Mouse (Mus musculus) c-Kit-positive CD71-positive TER-119-positive erythroid progenitor cells, embryonic 14.5 days (primary cell): ENCODE measurements around the gene Cxcl15.
"Not testable (repeated sequence)": the region's sequence is repeated elsewhere in the genome, so short reads cannot be mapped to it uniquely, and the experiment has no call there.

Experiments used
- DNase-seq: peaks from one replicate; pipeline ENCODE4 v3.0.0-alpha.2; 2013; ENCODE audit warnings: low spot score

Cxcl15 gene

GRCm38 (mm10) chr5:90790074-90790502, 4.2 kb upstream of the Cxcl15 start:
- DNase-seq, result no peak

GRCm38 (mm10) chr5:90795392-90795791, 1.1 kb downstream of the Cxcl15 start:
- not testable (repeated sequence) for DNase-seq

- DNase-seq, result no peak
Observed at GRCm38 (mm10) chr5:90804574-90804973, 10.2 kb downstream of the Cxcl15 start.

- DNase-seq, result no peak
Observed at GRCm38 (mm10) chr5:90806050-90806449, 11.7 kb downstream of the Cxcl15 start.

- no peak for DNase-seq
Observed at GRCm38 (mm10) chr5:90807176-90807950, 13.0 kb downstream of the Cxcl15 start.

- DNase-seq, result no peak
Observed at GRCm38 (mm10) chr5:90819756-90820155, 25.4 kb downstream of the Cxcl15 start.

GRCm38 (mm10) chr5:90832145-90832767, 37.9 kb downstream of the Cxcl15 start:
- no peak for DNase-seq

GRCm38 (mm10) chr5:90832768-90833388, 38.5 kb downstream of the Cxcl15 start:
- no peak for DNase-seq

- DNase-seq, result no peak
Observed at GRCm38 (mm10) chr5:90834436-90834835, 40.1 kb downstream of the Cxcl15 start.

- DNase-seq, result no peak
Observed at GRCm38 (mm10) chr5:90838582-90838981, 44.2 kb downstream of the Cxcl15 start.

GRCm38 (mm10) chr5:90840902-90841869, 46.9 kb downstream of the Cxcl15 start:
- no peak for DNase-seq

GRCm38 (mm10) chr5:90843891-90844290, 49.6 kb downstream of the Cxcl15 start:
- no peak for DNase-seq

- DNase-seq, result not testable (repeated sequence)
Observed at GRCm38 (mm10) chr5:90850096-90850495, 55.8 kb downstream of the Cxcl15 start.

GRCm38 (mm10) chr5:90851391-90851790, 57.1 kb downstream of the Cxcl15 start:
- DNase-seq, result not testable (repeated sequence)
